Mouse (Mus musculus): Measurements from ENCODE around the gene Polm. TPM values are rescaled to one million over a fixed set of nuclear protein-coding genes. Genes with fewer than 3 reads are reported as not detected.

Polm gene
- polyA plus RNA-seq, 1 experiment from 2014 or later = 6.5 TPM

GRCm38 (mm10) chr11:5801511-5801910 lies 36.3 kb downstream of the Polm start:
- Histone ChIP-seq H3K9ac (replicated peaks) (no peak overlapping the region), H3K4me1 (no peaks in the 10 kb centered on the region), H3K9me3 (replicated peaks) (no peaks in the 10 kb centered on the region), H3K27me3 (replicated peaks) (no peaks in the 10 kb centered on the region), H3K36me3 (peaks cover 46% of the 10 kb centered on the region), H3K4me3 (replicated peaks) (no peak overlapping the region), H3K4me2 (no peak overlapping the region), H3K27ac (replicated peaks) (no peak overlapping the region)
- ATAC-seq (ENCODE audit: low FRiP score) = no peak
- WGBS = 95% methylated on average over 16 of the region's 16 CpGs

- no peaks in the 10 kb centered on the region for H3K4me1 ChIP-seq
- H3K9ac ChIP-seq (replicated peaks) = no peak overlapping the region
- H3K36me3 ChIP-seq = peaks cover 63% of the 10 kb centered on the region
- ATAC-seq (ENCODE audit: low FRiP score) = no peak
- 90% methylated on average over 17 of the region's 17 CpGs for WGBS
- no peak overlapping the region for H3K4me3 ChIP-seq (replicated peaks)
- no peaks in the 10 kb centered on the region for H3K9me3 ChIP-seq (replicated peaks)
- H3K27ac ChIP-seq (replicated peaks) = no peak overlapping the region
- no peaks in the 10 kb centered on the region for H3K27me3 ChIP-seq (replicated peaks)
- no peak overlapping the region for H3K4me2 ChIP-seq
These were observed 38.0 kb downstream of the Polm start for GRCm38 (mm10) chr11:5799621-5800490.

GRCm38 (mm10) chr11:5797928-5798327 lies 39.9 kb downstream of the Polm start:
- Histone ChIP-seq H3K9me3 (replicated peaks) (no peaks in the 10 kb centered on the region), H3K4me1 (no peaks in the 10 kb centered on the region), H3K36me3 (peaks cover 80% of the 10 kb centered on the region), H3K27me3 (replicated peaks) (no peaks in the 10 kb centered on the region), H3K9ac (replicated peaks) (no peak overlapping the region), H3K4me3 (replicated peaks) (no peak overlapping the region), H3K27ac (replicated peaks) (no peak overlapping the region), H3K4me2 (no peak overlapping the region)
- no peak for ATAC-seq (ENCODE audit: low FRiP score)
- 93% methylated on average over 5 of the region's 5 CpGs for WGBS

GRCm38 (mm10) chr11:5797371-5797770 lies 40.4 kb downstream of the Polm start:
- no peak overlapping the region for H3K4me3 ChIP-seq (replicated peaks)
- H3K27ac ChIP-seq (replicated peaks) = no peak overlapping the region
- no peaks in the 10 kb centered on the region for H3K9me3 ChIP-seq (replicated peaks)
- no peak overlapping the region for H3K4me2 ChIP-seq
- H3K4me1 ChIP-seq = no peaks in the 10 kb centered on the region
- peaks cover 85% of the 10 kb centered on the region for H3K36me3 ChIP-seq
- ATAC-seq (ENCODE audit: low FRiP score) = no peak
- 82% methylated on average over 11 of the region's 11 CpGs for WGBS
- no peak overlapping the region for H3K9ac ChIP-seq (replicated peaks)
- H3K27me3 ChIP-seq (replicated peaks) = no peaks in the 10 kb centered on the region

GRCm38 (mm10) chr11:5796939-5797338 lies 40.9 kb downstream of the Polm start:
- Histone ChIP-seq H3K27me3 (replicated peaks) (no peaks in the 10 kb centered on the region), H3K27ac (replicated peaks) (no peak overlapping the region), H3K4me2 (no peak overlapping the region), H3K36me3 (peaks cover 90% of the 10 kb centered on the region), H3K4me1 (no peaks in the 10 kb centered on the region), H3K4me3 (replicated peaks) (no peak overlapping the region), H3K9ac (replicated peaks) (no peak overlapping the region), H3K9me3 (replicated peaks) (no peaks in the 10 kb centered on the region)
- WGBS = 87% methylated on average over 15 of the region's 15 CpGs
- no peak for ATAC-seq (ENCODE audit: low FRiP score)

GRCm38 (mm10) chr11:5795706-5796105 lies 42.1 kb downstream of the Polm start:
- no peaks in the 10 kb centered on the region for H3K9me3 ChIP-seq (replicated peaks)
- no peak overlapping the region for H3K4me3 ChIP-seq (replicated peaks)
- H3K4me2 ChIP-seq = no peak overlapping the region
- H3K4me1 ChIP-seq = no peaks in the 10 kb centered on the region
- 91% methylated on average over 7 of the region's 7 CpGs for WGBS
- no peak overlapping the region for H3K27ac ChIP-seq (replicated peaks)
- peaks cover 89% of the 10 kb centered on the region for H3K36me3 ChIP-seq
- no peak overlapping the region for H3K9ac ChIP-seq (replicated peaks)
- no peak for ATAC-seq (ENCODE audit: low FRiP score)
- H3K27me3 ChIP-seq (replicated peaks) = no peaks in the 10 kb centered on the region

- Histone ChIP-seq H3K36me3 (peaks cover 85% of the 10 kb centered on the region), H3K4me2 (no peak overlapping the region), H3K27me3 (replicated peaks) (no peaks in the 10 kb centered on the region), H3K4me3 (replicated peaks) (no peak overlapping the region), H3K27ac (replicated peaks) (no peak overlapping the region), H3K9me3 (replicated peaks) (no peaks in the 10 kb centered on the region), H3K9ac (replicated peaks) (no peak overlapping the region), H3K4me1 (no peaks in the 10 kb centered on the region)
- no peak for ATAC-seq (ENCODE audit: low FRiP score)
- WGBS = 90% methylated on average over 9 of the region's 9 CpGs
These were observed 42.5 kb downstream of the Polm start for GRCm38 (mm10) chr11:5795290-5795689.

GRCm38 (mm10) chr11:5790431-5790830 lies 47.4 kb downstream of the Polm start:
- H3K9me3 ChIP-seq (replicated peaks) = no peaks in the 10 kb centered on the region
- WGBS = 93% methylated on average over 1 of the region's 1 CpGs
- no peak overlapping the region for H3K9ac ChIP-seq (replicated peaks)
- peaks cover 26% of the 10 kb centered on the region for H3K4me1 ChIP-seq
- H3K27me3 ChIP-seq (replicated peaks) = no peaks in the 10 kb centered on the region
- no peak for ATAC-seq (ENCODE audit: low FRiP score)
- peaks cover 38% of the 10 kb centered on the region for H3K36me3 ChIP-seq
- no peak overlapping the region for H3K4me2 ChIP-seq
- no peak overlapping the region for H3K27ac ChIP-seq (replicated peaks)
- H3K4me3 ChIP-seq (replicated peaks) = no peak overlapping the region

- WGBS = 83% methylated on average over 3 of the region's 3 CpGs
These were observed 48.0 kb downstream of the Polm start for GRCm38 (mm10) chr11:5789754-5790333.

GRCm38 (mm10) chr11:5789071-5789753 lies 48.6 kb downstream of the Polm start:
- H3K9ac ChIP-seq (replicated peaks) = peak overlapping the region; percentile 84
- H3K9me3 ChIP-seq (replicated peaks) = no peaks in the 10 kb centered on the region
- ATAC-seq (ENCODE audit: low FRiP score) = 0 out of 2 replicates have a peak, but pooled peaks have one; percentile 1
- H3K4me2 ChIP-seq = peak overlapping the region; percentile 93
- H3K27me3 ChIP-seq (replicated peaks) = no peaks in the 10 kb centered on the region
- H3K27ac ChIP-seq (replicated peaks) = peak overlapping the region; percentile 93
- peaks cover 26% of the 10 kb centered on the region for H3K4me1 ChIP-seq
- peaks cover 26% of the 10 kb centered on the region for H3K36me3 ChIP-seq
- H3K4me3 ChIP-seq (replicated peaks) = peak overlapping the region; percentile 94
- WGBS = 76% methylated on average over 6 of the region's 6 CpGs

More at GRCm38 (mm10) chr11:5789754-5790333, 48.0 kb downstream of the Polm start:
- Histone ChIP-seq H3K27me3 (replicated peaks) (no peaks in the 10 kb centered on the region), H3K36me3 (peaks cover 32% of the 10 kb centered on the region), H3K27ac (replicated peaks) (no peak overlapping the region), H3K9ac (replicated peaks) (no peak overlapping the region), H3K4me2 (peak overlapping the region; percentile 93), H3K4me1 (peaks cover 26% of the 10 kb centered on the region), H3K9me3 (replicated peaks) (no peaks in the 10 kb centered on the region), H3K4me3 (replicated peaks) (peak overlapping the region; percentile 94)
- no peak for ATAC-seq (ENCODE audit: low FRiP score)

DNA sequence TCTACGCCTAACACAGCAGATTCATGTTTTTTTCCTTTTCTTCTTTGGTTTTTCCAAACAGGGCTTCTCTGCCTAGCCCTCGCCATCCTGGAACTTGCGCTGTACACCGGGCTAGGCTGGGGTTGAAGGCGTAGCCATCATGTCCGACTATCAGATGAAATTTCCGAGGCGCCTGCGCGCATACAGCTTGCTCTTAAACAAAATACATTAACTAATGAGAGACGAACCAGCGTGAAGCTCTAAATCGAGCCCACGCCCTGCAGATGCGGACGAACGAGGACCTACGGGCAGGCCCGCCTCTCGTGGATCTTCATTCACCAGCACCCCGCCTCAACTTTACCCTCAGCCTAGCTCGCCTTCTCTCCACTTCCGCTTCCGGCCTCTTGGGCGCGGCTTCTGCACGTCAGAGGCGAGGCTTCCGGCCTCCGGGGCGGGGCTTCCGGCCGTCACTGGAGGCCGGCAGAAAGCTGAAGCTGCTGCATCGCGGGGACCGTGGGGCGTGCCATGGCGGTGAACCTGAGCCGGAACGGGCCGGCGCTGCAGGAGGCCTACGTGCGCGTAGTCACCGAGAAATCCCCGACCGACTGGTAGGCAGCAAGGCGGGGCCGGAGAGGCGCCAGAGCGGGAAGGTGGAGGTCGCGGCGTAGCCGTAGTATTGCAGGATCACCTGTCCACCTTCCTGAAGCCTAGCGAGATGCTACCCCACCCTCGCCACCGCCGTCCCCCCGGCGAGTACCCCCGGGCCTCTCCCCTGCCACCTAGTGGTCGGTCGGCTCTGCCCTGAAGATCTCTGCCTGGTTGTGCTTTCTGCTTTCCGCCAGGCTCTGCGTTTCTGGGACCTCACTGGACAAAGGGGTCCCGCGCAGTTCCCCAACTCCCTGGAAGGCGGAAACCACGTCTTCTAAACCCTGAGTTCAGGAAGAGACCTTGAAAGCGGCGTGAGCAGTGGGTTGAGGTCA lies 49.5 kb downstream of the Polm start, which contains the start of gene Dbnl:
Dbnl (plus strand) TSS at position 433 of the 959 bp plus-strand sequence.
- Histone ChIP-seq H3K27ac (replicated peaks) (peak within 1 kb of the TSS; percentile 93), H3K4me3 (replicated peaks) (peak within 1 kb of the TSS; percentile 94), H3K9ac (replicated peaks) (peak within 1 kb of the TSS; percentile 84), H3K36me3 (peaks cover 20% of the 10 kb centered on the region), H3K27me3 (replicated peaks) (no peaks in the 10 kb centered on the region), H3K4me2 (peak within 1 kb of the TSS; percentile 93), H3K9me3 (replicated peaks) (no peaks in the 10 kb centered on the region), H3K4me1 (peaks cover 26% of the 10 kb centered on the region)
- under 1% methylated on average over 74 of the region's 74 CpGs for WGBS
- peak; percentile 96 for ATAC-seq (ENCODE audit: low FRiP score)

Data from neural tube, embryonic 15.5 days (tissue).